Mouse (Mus musculus): ENCODE results near the gene Tenm2. TPM values are rescaled to one million over a fixed set of nuclear protein-coding genes. Genes with fewer than 3 reads are reported as not detected.
A peak's percentile ranks its signal among the peaks of the same experiment; 100 is the strongest.

The Tenm2 gene
- polyA plus RNA-seq, 1 experiment from 2014 or later: 3.2 TPM

- Histone ChIP-seq H3K9me3 (ENCODE audit: control insufficient read depth, low read length) (no peaks in the 10 kb centered on the region), H3K9ac (ENCODE audit: low read length) (no peak overlapping the region), H3K27ac (ENCODE audit: low read depth, low read length) (no peak overlapping the region), H3K4me2 (ENCODE audit: low read depth) (no peak overlapping the region), H3K4me1 (ENCODE audit: control insufficient read depth, insufficient read depth, low read length) (no peaks in the 10 kb centered on the region), H3K27me3 (ENCODE audit: control insufficient read depth, insufficient read depth, low read length) (no peaks in the 10 kb centered on the region), H3K36me3 (ENCODE audit: control insufficient read depth, insufficient read depth, low read length) (no peaks in the 10 kb centered on the region), H3K4me3 (ENCODE audit: low read depth, low read length) (no peak overlapping the region)
- no peak for ATAC-seq (ENCODE audit: insufficient read depth, low FRiP score, low TSS enrichment)
- 83% methylated on average over 2 of the region's 2 CpGs for WGBS
- DNase-seq (ENCODE audit: low spot score): no peak
Observed at GRCm38 (mm10) chr11:37222737-37223136, 13.0 kb downstream of the Tenm2 start.

- 87% methylated on average over 2 of the region's 2 CpGs for WGBS
- no peak overlapping the region for H3K4me3 ChIP-seq (ENCODE audit: low read depth, low read length)
- ATAC-seq (ENCODE audit: insufficient read depth, low FRiP score, low TSS enrichment) (no peak), DNase-seq (ENCODE audit: low spot score) (no peak)
- H3K4me2 ChIP-seq (ENCODE audit: low read depth): no peak overlapping the region
- H3K9ac ChIP-seq (ENCODE audit: low read length): no peak overlapping the region
- no peak overlapping the region for H3K27ac ChIP-seq (ENCODE audit: low read depth, low read length)
- no peaks in the 10 kb centered on the region for H3K9me3 ChIP-seq (ENCODE audit: control insufficient read depth, low read length)
- no peaks in the 10 kb centered on the region for H3K36me3 ChIP-seq (ENCODE audit: control insufficient read depth, insufficient read depth, low read length)
- no peaks in the 10 kb centered on the region for H3K4me1 ChIP-seq (ENCODE audit: control insufficient read depth, insufficient read depth, low read length)
- no peaks in the 10 kb centered on the region for H3K27me3 ChIP-seq (ENCODE audit: control insufficient read depth, insufficient read depth, low read length)
Observed at GRCm38 (mm10) chr11:37222056-37222455, 13.7 kb downstream of the Tenm2 start.

GRCm38 (mm10) chr11:37220921-37221320 is 14.8 kb downstream of the Tenm2 start:
- no peaks in the 10 kb centered on the region for H3K36me3 ChIP-seq (ENCODE audit: control insufficient read depth, insufficient read depth, low read length)
- H3K9ac ChIP-seq (ENCODE audit: low read length): no peak overlapping the region
- H3K27ac ChIP-seq (ENCODE audit: low read depth, low read length): no peak overlapping the region
- ATAC-seq (ENCODE audit: insufficient read depth, low FRiP score, low TSS enrichment) (no peak), DNase-seq (ENCODE audit: low spot score) (no peak)
- no peaks in the 10 kb centered on the region for H3K9me3 ChIP-seq (ENCODE audit: control insufficient read depth, low read length)
- no peaks in the 10 kb centered on the region for H3K27me3 ChIP-seq (ENCODE audit: control insufficient read depth, insufficient read depth, low read length)
- H3K4me2 ChIP-seq (ENCODE audit: low read depth): no peak overlapping the region
- H3K4me3 ChIP-seq (ENCODE audit: low read depth, low read length): no peak overlapping the region
- WGBS: 90% methylated on average over 6 of the region's 6 CpGs
- H3K4me1 ChIP-seq (ENCODE audit: control insufficient read depth, insufficient read depth, low read length): no peaks in the 10 kb centered on the region

- Histone ChIP-seq H3K36me3 (ENCODE audit: control insufficient read depth, insufficient read depth, low read length) (no peaks in the 10 kb centered on the region), H3K9ac (ENCODE audit: low read length) (no peak overlapping the region), H3K4me2 (ENCODE audit: low read depth) (no peak overlapping the region), H3K4me3 (ENCODE audit: low read depth, low read length) (no peak overlapping the region), H3K27me3 (ENCODE audit: control insufficient read depth, insufficient read depth, low read length) (no peaks in the 10 kb centered on the region), H3K4me1 (ENCODE audit: control insufficient read depth, insufficient read depth, low read length) (no peaks in the 10 kb centered on the region), H3K27ac (ENCODE audit: low read depth, low read length) (no peak overlapping the region), H3K9me3 (ENCODE audit: control insufficient read depth, low read length) (no peaks in the 10 kb centered on the region)
- WGBS: 25% methylated on average over 3 of the region's 3 CpGs
- ATAC-seq (ENCODE audit: insufficient read depth, low FRiP score, low TSS enrichment) (no peak), DNase-seq (ENCODE audit: low spot score) (peak; percentile 35)
Observed at GRCm38 (mm10) chr11:37186132-37186531, 49.6 kb downstream of the Tenm2 start.

- no peaks in the 10 kb centered on the region for H3K9me3 ChIP-seq (ENCODE audit: control insufficient read depth, low read length)
- H3K27ac ChIP-seq (ENCODE audit: low read depth, low read length): no peak overlapping the region
- no peaks in the 10 kb centered on the region for H3K4me1 ChIP-seq (ENCODE audit: control insufficient read depth, insufficient read depth, low read length)
- H3K27me3 ChIP-seq (ENCODE audit: control insufficient read depth, insufficient read depth, low read length): no peaks in the 10 kb centered on the region
- H3K36me3 ChIP-seq (ENCODE audit: control insufficient read depth, insufficient read depth, low read length): no peaks in the 10 kb centered on the region
- ATAC-seq (ENCODE audit: insufficient read depth, low FRiP score, low TSS enrichment) (no peak), DNase-seq (ENCODE audit: low spot score) (no peak)
- WGBS: 93% methylated on average over 6 of the region's 6 CpGs
- H3K4me2 ChIP-seq (ENCODE audit: low read depth): no peak overlapping the region
- H3K4me3 ChIP-seq (ENCODE audit: low read depth, low read length): no peak overlapping the region
- H3K9ac ChIP-seq (ENCODE audit: low read length): no peak overlapping the region
Observed at GRCm38 (mm10) chr11:37177426-37177825, 58.3 kb downstream of the Tenm2 start.

GRCm38 (mm10) chr11:37153933-37154880 is 81.6 kb downstream of the Tenm2 start:
- H3K36me3 ChIP-seq (ENCODE audit: control insufficient read depth, insufficient read depth, low read length): no peaks in the 10 kb centered on the region
- no peak overlapping the region for H3K27ac ChIP-seq (ENCODE audit: low read depth, low read length)
- 59% methylated on average over 13 of the region's 13 CpGs for WGBS
- ATAC-seq (ENCODE audit: insufficient read depth, low FRiP score, low TSS enrichment) (no peak), DNase-seq (ENCODE audit: low spot score) (no peak)
- no peaks in the 10 kb centered on the region for H3K27me3 ChIP-seq (ENCODE audit: control insufficient read depth, insufficient read depth, low read length)
- H3K9ac ChIP-seq (ENCODE audit: low read length): no peak overlapping the region
- H3K9me3 ChIP-seq (ENCODE audit: control insufficient read depth, low read length): no peaks in the 10 kb centered on the region
- H3K4me1 ChIP-seq (ENCODE audit: control insufficient read depth, insufficient read depth, low read length): no peaks in the 10 kb centered on the region
- no peak overlapping the region for H3K4me2 ChIP-seq (ENCODE audit: low read depth)
- H3K4me3 ChIP-seq (ENCODE audit: low read depth, low read length): no peak overlapping the region

GRCm38 (mm10) chr11:37153382-37153781 is 82.4 kb downstream of the Tenm2 start:
- H3K4me3 ChIP-seq (ENCODE audit: low read depth, low read length): no peak overlapping the region
- DNase-seq (ENCODE audit: low spot score): no peak
- H3K9me3 ChIP-seq (ENCODE audit: control insufficient read depth, low read length): no peaks in the 10 kb centered on the region
- 77% methylated on average over 5 of the region's 5 CpGs for WGBS
- H3K27me3 ChIP-seq (ENCODE audit: control insufficient read depth, insufficient read depth, low read length): no peaks in the 10 kb centered on the region
- no peak for ATAC-seq (ENCODE audit: insufficient read depth, low FRiP score, low TSS enrichment)
- H3K4me2 ChIP-seq (ENCODE audit: low read depth): no peak overlapping the region
- H3K36me3 ChIP-seq (ENCODE audit: control insufficient read depth, insufficient read depth, low read length): no peaks in the 10 kb centered on the region
- no peaks in the 10 kb centered on the region for H3K4me1 ChIP-seq (ENCODE audit: control insufficient read depth, insufficient read depth, low read length)
- H3K9ac ChIP-seq (ENCODE audit: low read length): no peak overlapping the region
- H3K27ac ChIP-seq (ENCODE audit: low read depth, low read length): no peak overlapping the region

- Histone ChIP-seq H3K36me3 (ENCODE audit: control insufficient read depth, insufficient read depth, low read length) (no peaks in the 10 kb centered on the region), H3K4me2 (ENCODE audit: low read depth) (no peak overlapping the region), H3K27me3 (ENCODE audit: control insufficient read depth, insufficient read depth, low read length) (no peaks in the 10 kb centered on the region), H3K4me3 (ENCODE audit: low read depth, low read length) (no peak overlapping the region), H3K9ac (ENCODE audit: low read length) (no peak overlapping the region), H3K9me3 (ENCODE audit: control insufficient read depth, low read length) (no peaks in the 10 kb centered on the region), H3K27ac (ENCODE audit: low read depth, low read length) (no peak overlapping the region), H3K4me1 (ENCODE audit: control insufficient read depth, insufficient read depth, low read length) (no peaks in the 10 kb centered on the region)
- DNase-seq (ENCODE audit: low spot score): no peak
- 88% methylated on average over 1 of the region's 1 CpGs for WGBS
- ATAC-seq (ENCODE audit: insufficient read depth, low FRiP score, low TSS enrichment): no peak
Observed at GRCm38 (mm10) chr11:37150011-37150410, 85.8 kb downstream of the Tenm2 start.

GRCm38 (mm10) chr11:37143996-37144395 is 91.8 kb downstream of the Tenm2 start:
- Histone ChIP-seq H3K4me1 (ENCODE audit: control insufficient read depth, insufficient read depth, low read length) (no peaks in the 10 kb centered on the region), H3K27ac (ENCODE audit: low read depth, low read length) (no peak overlapping the region), H3K27me3 (ENCODE audit: control insufficient read depth, insufficient read depth, low read length) (no peaks in the 10 kb centered on the region), H3K9ac (ENCODE audit: low read length) (no peak overlapping the region), H3K4me3 (ENCODE audit: low read depth, low read length) (no peak overlapping the region), H3K4me2 (ENCODE audit: low read depth) (no peak overlapping the region), H3K9me3 (ENCODE audit: control insufficient read depth, low read length) (no peaks in the 10 kb centered on the region), H3K36me3 (ENCODE audit: control insufficient read depth, insufficient read depth, low read length) (no peaks in the 10 kb centered on the region)
- DNase-seq (ENCODE audit: low spot score) (no peak), ATAC-seq (ENCODE audit: insufficient read depth, low FRiP score, low TSS enrichment) (no peak)
- WGBS: 85% methylated on average over 6 of the region's 6 CpGs
